Mouse (Mus musculus): ENCODE results near the gene Rab3b.

GRCm38 (mm10) chr4:108830698-108831097 lies 48.2 kb upstream of the Rab3b start:
- no peak for TF ChIP-seq POLR2A (IDR thresholded peaks at IDR 0.05; ENCODE audit: insufficient read depth, low read depth, low read length)
- TF ChIP-seq CTCF (IDR thresholded peaks at IDR 0.05; ENCODE audit: insufficient read depth, low read depth, low read length): no peak

Data from olfactory bulb, adult 2 months (tissue).